Mouse (Mus musculus): ENCODE results near the gene Dgkh.

DNA sequence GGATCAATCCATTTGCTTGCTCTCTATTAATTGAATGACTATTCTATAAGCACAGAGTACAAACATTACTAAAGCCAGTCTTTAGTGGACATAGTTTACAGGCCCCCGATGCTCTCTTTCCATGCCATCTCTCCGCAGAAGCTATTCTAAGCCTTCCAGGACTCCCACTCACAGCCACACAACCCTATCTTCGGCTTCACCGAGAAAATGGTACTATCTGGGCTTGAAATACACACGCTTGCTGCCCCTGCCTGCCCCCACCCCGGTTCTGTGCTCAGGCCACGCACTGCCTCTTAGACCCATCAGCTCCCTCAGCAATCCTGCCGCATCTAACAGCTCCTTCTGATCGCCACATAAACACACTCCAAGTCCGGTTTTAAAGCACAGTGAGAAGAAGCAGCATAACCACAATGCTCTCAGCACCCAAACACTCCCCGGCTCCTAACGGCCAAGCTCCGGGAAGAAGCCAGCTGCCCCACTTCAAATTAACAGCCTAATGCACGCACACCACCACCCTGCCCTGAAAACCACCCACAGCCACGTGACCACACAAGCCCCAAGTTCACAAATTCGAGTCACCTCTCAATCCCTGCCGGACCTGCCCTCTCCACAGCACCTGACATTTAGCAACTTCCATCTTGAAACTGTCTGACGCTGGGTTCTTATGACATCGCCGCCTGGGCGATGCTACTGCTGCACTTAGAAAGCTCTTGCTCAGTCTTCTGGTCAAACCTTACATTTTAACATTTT is 82.9 kb downstream of the Dgkh start:
- TF ChIP-seq CTCF (conservative IDR thresholded peaks at IDR 0.05; ENCODE audit: low read length): no peak
- TF ChIP-seq POU5F1 (IDR thresholded peaks at IDR 0.05; ENCODE audit: borderline replicate concordance, low read length): no peak
